Mouse (Mus musculus) brain, embryonic 18.5 days (tissue): ENCODE measurements around the gene Dyrk2.
A peak's percentile ranks its signal among the peaks of the same experiment; 100 is the strongest.

Source experiments
- DNase-seq: peaks from one replicate; pipeline ENCODE4 v3.0.0-alpha.2; 2012; ENCODE audit warnings: low read depth, low spot score

Gene Dyrk2

DNA sequence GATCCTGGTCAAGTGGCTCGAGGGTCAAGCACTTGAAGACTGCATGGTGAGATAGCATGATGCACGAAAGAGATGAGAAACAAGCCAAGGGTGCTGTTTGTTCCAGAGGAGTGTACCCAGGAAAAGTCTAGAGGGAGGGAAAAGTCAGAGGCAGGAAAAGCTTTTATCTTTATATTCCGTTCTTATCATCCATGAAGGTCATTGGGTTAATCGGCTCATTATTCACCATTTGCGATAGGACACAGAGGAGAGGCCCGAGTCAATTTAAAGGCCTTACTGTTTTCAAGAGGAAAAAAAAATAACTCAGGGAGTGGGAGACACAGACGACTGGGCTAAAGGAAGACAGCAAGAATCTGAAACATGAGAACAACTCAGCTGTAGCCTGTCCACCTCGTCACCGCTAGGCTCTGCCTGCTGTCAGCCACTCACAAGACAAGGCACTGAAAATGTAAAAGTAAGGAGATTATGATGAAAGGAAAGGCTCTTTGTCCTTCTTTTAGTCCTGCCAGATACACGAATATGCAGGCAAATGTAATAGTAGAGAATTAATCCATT lies 22.9 kb downstream of the Dyrk2 start:
- no peak for DNase-seq

DNA sequence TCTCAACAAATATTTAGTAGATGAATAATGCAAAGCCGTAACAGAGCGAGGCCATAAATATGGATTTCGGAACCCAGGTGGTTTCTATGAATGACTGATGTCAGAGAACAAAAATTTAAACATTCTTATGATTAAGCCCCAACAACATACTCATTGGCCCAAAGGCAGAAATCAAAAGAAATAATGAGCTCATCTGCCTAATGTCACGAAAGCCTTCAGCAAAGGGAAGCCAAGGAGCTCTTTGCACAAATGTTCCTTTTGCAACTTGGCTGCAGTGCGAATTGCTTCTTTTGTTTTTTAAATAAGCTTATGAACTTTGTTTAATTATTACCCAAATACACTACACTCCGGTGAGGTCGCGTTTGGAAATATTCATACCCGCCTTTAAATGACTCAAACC lies 29.4 kb downstream of the Dyrk2 start:
- no peak for DNase-seq

DNA sequence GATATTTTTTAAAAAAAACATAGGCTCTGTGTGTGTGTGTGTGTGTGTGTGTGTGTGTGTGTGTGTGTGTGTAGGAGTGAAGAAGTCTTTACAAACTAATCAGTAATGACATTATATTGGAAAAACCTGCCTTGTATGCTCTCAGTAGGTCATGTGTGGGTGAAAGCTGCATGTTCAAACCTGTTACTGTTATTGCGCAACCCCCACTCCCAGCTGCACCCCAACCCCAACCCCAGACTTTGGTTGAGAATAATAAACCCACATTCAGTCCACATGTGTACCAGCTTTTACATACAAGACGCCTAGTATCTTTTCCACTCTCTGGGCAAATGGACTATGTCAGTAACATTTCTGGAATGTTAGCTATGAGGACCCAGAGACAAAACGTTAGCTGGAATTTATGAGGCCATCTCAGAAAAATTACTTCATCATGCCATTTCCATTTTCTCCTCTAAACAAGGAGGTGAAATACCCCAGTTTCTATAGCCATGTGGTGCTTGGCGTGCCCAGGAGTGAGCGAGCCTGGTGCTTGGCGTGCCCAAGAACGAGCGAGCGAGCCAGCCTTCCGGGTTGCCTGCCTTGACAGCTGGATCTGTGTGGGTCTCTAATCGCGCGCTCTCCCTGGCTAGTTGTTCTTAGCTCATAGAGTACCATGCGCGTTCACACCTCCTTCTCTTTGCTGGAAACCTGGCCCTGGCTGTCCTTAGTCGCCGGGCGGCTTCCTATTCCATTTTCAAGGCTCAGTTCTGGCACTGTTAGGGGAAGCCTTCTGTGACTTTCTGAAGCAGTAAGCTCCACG lies 30.5 kb downstream of the Dyrk2 start:
- no peak for DNase-seq

DNA sequence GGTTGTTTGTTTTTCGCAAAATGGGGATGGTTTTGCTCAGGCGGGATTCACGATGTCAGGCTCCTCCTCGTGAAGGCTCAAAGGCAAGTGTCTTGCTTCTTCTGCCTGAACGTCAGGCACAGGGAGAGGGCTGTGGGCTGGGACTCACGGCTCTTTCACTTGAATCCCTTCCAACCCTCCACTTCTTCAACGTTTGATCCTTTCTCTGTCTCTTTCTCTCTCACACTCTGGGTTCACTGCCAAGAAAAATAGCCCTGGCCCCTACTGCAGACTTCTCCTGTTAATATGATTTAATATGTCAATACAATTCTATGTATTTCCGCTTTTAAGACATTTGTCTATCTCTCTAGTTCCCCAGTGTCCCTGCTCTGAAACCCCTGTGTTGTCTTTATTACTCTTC lies 32.4 kb downstream of the Dyrk2 start:
- no peak for DNase-seq

DNA sequence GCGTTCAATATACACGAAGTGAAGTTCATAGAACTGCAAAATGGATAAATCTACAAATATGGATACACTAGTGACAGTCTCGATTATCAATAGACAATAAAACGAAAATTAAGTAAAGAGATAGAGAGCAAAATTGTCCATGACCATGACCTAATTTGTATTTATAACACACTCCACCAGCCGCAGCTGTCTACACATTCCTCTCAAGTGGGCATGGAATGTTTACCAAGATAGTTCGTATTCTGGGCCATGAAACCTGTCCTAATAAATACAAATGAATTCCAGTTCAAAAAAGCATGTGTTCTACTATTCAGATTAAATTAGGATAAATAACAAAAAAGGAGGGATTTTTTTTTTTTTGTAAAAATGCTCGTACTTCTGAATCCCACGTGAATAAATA lies 38.8 kb downstream of the Dyrk2 start:
- DNase-seq: no peak

DNA sequence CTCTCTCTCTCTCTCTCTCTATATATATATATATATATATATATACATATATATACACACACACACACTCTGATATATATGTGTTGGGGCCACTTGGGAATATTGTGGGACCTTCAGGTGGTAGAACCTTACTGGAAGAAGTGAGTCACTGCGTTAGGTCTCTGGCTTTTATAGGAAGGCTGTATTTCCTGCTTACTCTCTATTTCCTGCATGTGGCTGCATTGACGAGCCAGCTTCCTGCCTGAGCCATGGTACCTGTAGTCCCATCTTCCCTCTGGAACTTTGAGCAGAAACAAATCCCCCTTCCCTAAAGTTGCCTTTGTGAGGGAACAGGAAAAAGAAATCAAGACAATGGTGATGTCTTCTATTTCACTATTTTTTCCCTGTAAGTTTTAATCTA lies 40.4 kb downstream of the Dyrk2 start:
- DNase-seq: no peak

DNA sequence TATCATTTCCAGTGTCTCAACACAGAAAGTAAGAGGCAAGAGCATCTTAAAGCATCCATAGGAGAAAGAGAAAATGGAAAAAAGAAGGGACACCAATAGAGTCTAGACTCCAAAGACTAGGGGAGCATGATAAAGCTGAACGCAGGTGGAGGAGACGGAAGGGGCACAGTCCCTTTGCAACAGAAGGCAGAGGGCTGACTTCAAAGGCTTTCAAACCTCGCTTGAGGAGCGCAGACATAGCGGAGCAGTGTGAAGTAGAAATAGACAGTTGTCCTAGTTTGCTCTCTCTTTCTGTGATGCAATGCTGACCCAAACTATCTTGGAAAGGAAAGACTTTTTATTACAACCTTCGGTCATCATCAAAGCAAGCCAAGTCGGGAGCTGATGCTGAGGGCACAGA lies 42.9 kb downstream of the Dyrk2 start:
- DNase-seq: no peak

DNA sequence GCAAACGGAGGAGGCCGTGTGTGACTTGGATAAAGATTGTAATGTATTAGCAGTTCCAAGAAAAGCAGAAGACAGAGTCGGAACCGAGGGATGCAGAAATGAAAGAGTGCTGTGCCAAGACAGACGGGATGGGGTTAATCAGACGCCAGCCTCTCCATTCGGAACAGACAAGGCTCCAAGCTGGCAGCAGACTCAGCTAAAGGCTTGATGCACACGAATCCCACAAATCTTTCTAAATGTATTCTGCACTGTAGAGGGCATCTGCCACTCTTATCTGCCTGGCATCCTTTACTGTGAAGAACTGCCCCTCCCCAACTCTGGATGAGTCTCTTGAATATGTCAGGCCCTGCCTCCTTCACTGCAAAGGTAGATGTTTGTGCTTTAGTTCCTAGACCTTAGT lies 45.2 kb downstream of the Dyrk2 start:
- DNase-seq: peak; percentile 76

DNA sequence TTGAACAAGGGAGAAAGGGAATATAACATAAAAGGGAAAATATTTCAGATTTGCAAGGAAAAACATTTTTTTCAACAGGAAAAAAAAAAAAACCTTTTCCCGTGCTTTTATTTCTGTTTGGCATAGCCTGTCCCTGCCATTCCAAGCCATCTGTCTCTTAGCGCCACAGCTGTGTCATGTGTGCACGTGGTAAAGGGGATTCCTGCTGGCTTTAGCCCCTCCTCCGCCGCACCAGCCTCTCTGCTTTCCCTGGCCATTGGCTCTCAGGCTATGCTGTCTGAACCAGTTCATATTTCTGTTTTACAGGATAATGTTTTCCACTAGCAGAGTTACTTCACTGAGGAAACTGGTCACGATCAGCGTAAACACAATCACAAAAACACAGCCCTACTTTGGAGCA lies 49.1 kb downstream of the Dyrk2 start:
- peak; percentile 72 for DNase-seq

DNA sequence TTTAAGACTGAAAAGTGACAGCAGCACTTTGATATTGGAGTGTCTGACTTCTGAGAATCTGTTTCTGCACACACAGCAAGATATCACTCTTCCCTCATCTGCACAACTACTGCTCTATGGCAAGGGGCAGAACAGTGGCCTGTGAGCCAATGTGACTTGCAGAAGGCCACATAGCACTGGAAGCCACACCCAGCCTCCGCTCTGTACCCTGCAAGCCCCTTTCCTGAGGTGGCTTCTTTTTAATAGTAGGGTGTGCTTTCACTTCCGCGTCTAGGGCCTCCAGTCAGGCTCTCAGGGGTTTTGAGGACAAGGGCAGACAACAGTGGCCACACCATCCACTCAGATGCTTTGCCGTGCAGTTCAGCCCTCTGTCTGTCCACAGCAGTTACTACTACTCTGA lies 50.2 kb downstream of the Dyrk2 start:
- no peak for DNase-seq

DNA sequence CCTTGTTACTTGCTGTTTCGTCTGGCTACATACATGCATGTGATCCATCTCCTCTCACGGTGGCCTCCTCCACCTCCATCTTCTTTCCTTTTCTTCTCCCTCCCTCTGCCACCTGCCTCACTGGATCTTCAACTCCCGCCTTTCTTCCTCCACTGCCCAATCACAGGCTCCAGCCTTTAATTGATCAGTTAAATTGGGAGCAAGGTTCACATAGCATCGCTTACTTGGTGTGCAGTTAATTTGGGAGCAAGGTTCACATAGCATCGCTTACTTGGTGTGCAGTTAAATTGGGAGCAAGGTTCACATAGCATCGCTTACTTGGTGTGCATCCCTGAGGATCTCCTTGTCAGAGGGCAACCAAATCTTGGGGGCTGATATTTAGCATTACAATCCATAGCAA lies 52.9 kb downstream of the Dyrk2 start:
- no peak for DNase-seq

DNA sequence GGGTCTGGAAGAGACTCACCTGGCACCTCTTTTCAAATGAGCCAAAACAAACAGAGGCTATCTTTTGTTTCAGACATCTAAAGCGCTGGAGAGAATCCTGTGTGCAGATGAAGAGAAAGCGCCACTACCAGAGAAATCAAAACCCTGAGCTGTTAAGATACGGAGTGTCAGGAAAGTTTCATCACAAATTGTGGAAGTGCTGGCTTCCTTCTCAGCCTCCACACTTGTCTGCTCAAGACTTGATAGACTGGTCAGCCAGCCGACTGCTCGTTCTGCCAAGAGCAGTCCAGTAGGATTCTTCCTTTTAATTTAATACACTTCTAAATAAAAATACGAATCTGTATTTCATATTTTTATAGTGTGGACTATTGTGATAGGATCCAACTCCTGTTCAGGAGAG lies 58.1 kb downstream of the Dyrk2 start:
- DNase-seq: no peak

DNA sequence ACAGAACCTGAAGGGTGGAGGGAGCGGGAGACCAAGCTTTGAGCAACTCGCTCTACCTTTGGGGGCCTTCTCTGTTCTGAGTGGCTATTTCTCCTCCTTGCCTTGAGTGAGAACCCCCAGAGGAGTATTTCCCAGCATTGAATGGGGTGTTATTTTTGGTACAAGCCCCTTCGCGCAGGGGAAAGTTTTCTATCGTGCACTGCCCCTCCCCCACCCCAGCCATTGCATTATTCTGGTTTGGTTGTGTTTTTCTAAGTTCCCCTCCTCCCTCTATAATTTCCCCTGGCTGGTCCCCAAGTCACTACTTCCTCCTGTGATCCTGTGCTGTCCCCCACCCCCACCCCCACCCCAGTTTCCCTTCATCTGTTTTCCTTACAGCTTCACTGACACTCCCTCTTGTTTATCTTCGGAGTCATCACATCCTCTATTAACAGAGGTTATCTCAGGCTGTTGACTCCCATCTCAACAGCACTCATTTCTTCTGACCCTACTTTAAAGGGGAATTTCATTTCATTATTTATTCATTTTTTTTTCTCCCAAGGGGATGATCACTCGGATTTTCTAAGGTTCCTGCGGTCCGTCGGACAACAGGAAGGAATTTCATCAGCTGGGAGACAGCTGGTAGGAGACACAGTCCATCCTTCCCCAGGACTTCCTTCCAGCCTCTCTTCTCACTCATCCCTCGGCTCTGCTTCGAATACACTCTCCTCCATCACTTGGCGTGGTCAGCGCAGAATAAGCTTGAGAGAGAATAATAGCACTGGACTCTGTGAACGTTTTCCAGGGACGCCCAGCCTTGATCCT lies 58.9 kb downstream of the Dyrk2 start:
- DNase-seq: no peak
